Mouse (Mus musculus) G1E (cell line): ENCODE data around the gene Cdx2. TPM values are rescaled to one million over a fixed set of nuclear protein-coding genes. Genes with fewer than 3 reads are reported as not detected.

Experiments used
- ATAC-seq: 2 replicates; pipeline ENCODE4 v1.8.0; 2016; ENCODE audit warnings: mild to moderate bottlenecking; ENCODE audit not compliant: insufficient number of reproducible peaks, poor library complexity, low FRiP score, severe bottlenecking; ENCODE audit errors: extremely low read depth
- DNase-seq: peaks from one replicate; pipeline ENCODE4 v3.0.0; 2012; ENCODE audit warnings: low spot score
- H3K27me3 ChIP-seq: 2 replicates; pipeline ENCODE4 v1.6.1; 2012; ENCODE audit warnings: mild to moderate bottlenecking, low read length, inconsistent platforms; ENCODE audit not compliant: insufficient read depth
- H3K36me3 ChIP-seq: replicated peaks from 2 replicates; pipeline ENCODE3; 2012; ENCODE audit warnings: mild to moderate bottlenecking, inconsistent platforms
- H3K4me1 ChIP-seq: 2 replicates; pipeline ENCODE4 v1.6.1; 2012; ENCODE audit warnings: low read depth, low read length, inconsistent platforms, mixed read lengths; ENCODE audit not compliant: insufficient read depth
- H3K4me3 ChIP-seq: 2 replicates; pipeline ENCODE4 v1.5.1; 2012; ENCODE audit warnings: low read depth, mild to moderate bottlenecking, inconsistent platforms, low read length, moderate library complexity, mixed read lengths
- H3K9me3 ChIP-seq: replicated peaks from 2 replicates; pipeline ENCODE4 v1.6.1; 2012; ENCODE audit warnings: inconsistent platforms
- CTCF ChIP-seq: IDR thresholded peaks from 2 replicates; pipeline ENCODE4 v1.5.1; 2012; ENCODE audit warnings: low read depth, low read length, inconsistent platforms, mixed read lengths
- GATA1 ChIP-seq: IDR thresholded peaks from 2 replicates; pipeline ENCODE4 v1.6.1; 2012; ENCODE audit warnings: borderline replicate concordance, low read length, inconsistent platforms, mixed read lengths
- GATA2 ChIP-seq: IDR thresholded peaks from 2 replicates; pipeline ENCODE4 v1.6.1; 2012; ENCODE audit warnings: low read depth, low read length, inconsistent platforms, borderline replicate concordance
- POLR2AphosphoS5 ChIP-seq: IDR thresholded peaks from 2 replicates; pipeline ENCODE4 v1.6.1; 2012; ENCODE audit warnings: low read depth, low read length, inconsistent platforms; ENCODE audit not compliant: insufficient replicate concordance
- TAL1 ChIP-seq: conservative IDR thresholded peaks from 2 replicates; pipeline ENCODE4 v1.6.1; 2012; ENCODE audit warnings: low read depth, low read length, inconsistent platforms, mixed read lengths
- polyA plus RNA-seq: library from polyadenylated mRNA; stranded (reverse); fragments of >175 nt; gene quantifications from 2 replicates; pipeline ENCODE4 v1.2.3, GENCODE M21; 2012
- total RNA-seq, 2 experiments: library from RNA; stranded (forward) in 1 of 2; stranded (reverse) in 1 of 2; fragments of 200-1000 nt in 1 of 2; fragments of >200 nt in 1 of 2; fragmentation: Nextera tagmentation in 1 of 2; gene quantifications; 2 replicates each; pipeline ENCODE4 v1.2.3; 2014 to 2017

Cdx2 gene
- total and polyA plus RNA-seq, 3 experiments: not detected

GRCm38 (mm10) chr5:147304276-147305155, 2.6 kb downstream of the Cdx2 start:
- Histone ChIP-seq H3K4me3 (no peak overlapping the region), H3K4me1 (no peaks in the 10 kb centered on the region), H3K27me3 (peaks cover 70% of the 10 kb centered on the region), H3K9me3 (peaks cover 11% of the 10 kb centered on the region), H3K36me3 (no peaks in the 10 kb centered on the region)
- no peak for ATAC-seq
- DNase-seq: no peak
- TF ChIP-seq TAL1 (no peak), GATA1 (no peak), GATA2 (no peak), POLR2AphosphoS5 (no peak), CTCF (no peak)

GRCm38 (mm10) chr5:147302746-147303400, 4.2 kb downstream of the Cdx2 start:
- H3K27me3 ChIP-seq: peaks cover 76% of the 10 kb centered on the region
- DNase-seq (no peak), ATAC-seq (no peak)
- no peak overlapping the region for H3K4me3 ChIP-seq
- H3K4me1 ChIP-seq: no peaks in the 10 kb centered on the region
- H3K36me3 ChIP-seq: no peaks in the 10 kb centered on the region
- H3K9me3 ChIP-seq: peaks cover 11% of the 10 kb centered on the region
- TF ChIP-seq CTCF (no peak), TAL1 (no peak), GATA1 (no peak)

- Histone ChIP-seq H3K4me1 (no peaks in the 10 kb centered on the region), H3K27me3 (peaks cover 75% of the 10 kb centered on the region), H3K4me3 (no peak overlapping the region), H3K9me3 (peaks cover 11% of the 10 kb centered on the region), H3K36me3 (no peaks in the 10 kb centered on the region)
- ATAC-seq: no peak
- TF ChIP-seq GATA1 (no peak), POLR2AphosphoS5 (no peak)
- no peak for DNase-seq
Observed at GRCm38 (mm10) chr5:147302141-147302540, 4.9 kb downstream of the Cdx2 start.

- H3K4me1 ChIP-seq: no peaks in the 10 kb centered on the region
- DNase-seq (no peak), ATAC-seq (no peak)
- no peaks in the 10 kb centered on the region for H3K36me3 ChIP-seq
- H3K27me3 ChIP-seq: peaks cover 71% of the 10 kb centered on the region
- peaks cover 8% of the 10 kb centered on the region for H3K9me3 ChIP-seq
- TF ChIP-seq CTCF (no peak), GATA1 (no peak), GATA2 (no peak), TAL1 (no peak), POLR2AphosphoS5 (no peak)
- H3K4me3 ChIP-seq: no peak overlapping the region
Observed at GRCm38 (mm10) chr5:147301781-147302070, 5.3 kb downstream of the Cdx2 start.

- no peak for TF ChIP-seq CTCF
- TF ChIP-seq GATA1: no peak
- no peak for TF ChIP-seq GATA2
- no peak for TF ChIP-seq POLR2AphosphoS5
- TF ChIP-seq TAL1: no peak
- H3K27me3 ChIP-seq: peaks cover 66% of the 10 kb centered on the region
- no peaks in the 10 kb centered on the region for H3K4me1 ChIP-seq
- H3K4me3 ChIP-seq: no peak overlapping the region
- H3K36me3 ChIP-seq: no peaks in the 10 kb centered on the region
- ATAC-seq (no peak), DNase-seq (no peak)
- H3K9me3 ChIP-seq: peaks cover 2% of the 10 kb centered on the region
Observed at GRCm38 (mm10) chr5:147300917-147301780, 5.9 kb downstream of the Cdx2 start.

GRCm38 (mm10) chr5:147300001-147300363, 7.1 kb downstream of the Cdx2 start:
- Histone ChIP-seq H3K27me3 (peaks cover 59% of the 10 kb centered on the region), H3K4me3 (no peak overlapping the region), H3K36me3 (no peaks in the 10 kb centered on the region), H3K4me1 (no peaks in the 10 kb centered on the region), H3K9me3 (no peaks in the 10 kb centered on the region)
- TF ChIP-seq CTCF (no peak), POLR2AphosphoS5 (no peak), GATA2 (no peak), TAL1 (no peak), GATA1 (no peak)
- ATAC-seq (no peak), DNase-seq (no peak)
